Mouse (Mus musculus) adrenal gland, postnatal 10 days (tissue): ENCODE data around the gene Akap8l. TPM values are rescaled to one million over a fixed set of nuclear protein-coding genes. Genes with fewer than 3 reads are reported as not detected.

Experiments
- DNase-seq: peaks from one replicate; pipeline ENCODE4 v3.0.0; 2021; ENCODE audit warnings: mixed read lengths
- total RNA-seq, 2 experiments: library from RNA; stranded (reverse); gene quantifications; 2 replicates each; pipeline ENCODE4 v1.2.3; 2021

The Akap8l gene
- total RNA-seq, 2 experiments from 2014 or later = 61.0 to 112 TPM

- no peak for DNase-seq
These were observed 8.0 kb upstream of the Akap8l start for GRCm38 (mm10) chr17:32358192-32358942.

- DNase-seq = peak; percentile 64
These were observed 6.7 kb upstream of the Akap8l start for GRCm38 (mm10) chr17:32356766-32357760.

- no peak for DNase-seq
These were observed 5.9 kb upstream of the Akap8l start for GRCm38 (mm10) chr17:32356281-32356680.

GRCm38 (mm10) chr17:32355031-32355430 is 4.6 kb upstream of the Akap8l start:
- DNase-seq = no peak

GRCm38 (mm10) chr17:32354211-32354610 is 3.8 kb upstream of the Akap8l start:
- no peak for DNase-seq

GRCm38 (mm10) chr17:32353696-32354095 is 3.3 kb upstream of the Akap8l start:
- DNase-seq = peak; percentile 77

GRCm38 (mm10) chr17:32351726-32352125 is 1.3 kb upstream of the Akap8l start:
- DNase-seq = no peak

- no peak for DNase-seq
These were observed 862 bp upstream of the Akap8l start for GRCm38 (mm10) chr17:32351269-32351668.

- DNase-seq = no peak
These were observed 491 bp downstream of the Akap8l start for GRCm38 (mm10) chr17:32349851-32350381.

- DNase-seq = peak; percentile 41
These were observed 1.2 kb downstream of the Akap8l start for GRCm38 (mm10) chr17:32349037-32349732.

GRCm38 (mm10) chr17:32348406-32348805 is 2.0 kb downstream of the Akap8l start:
- no peak for DNase-seq

GRCm38 (mm10) chr17:32341102-32341501 is 9.3 kb downstream of the Akap8l start:
- DNase-seq = no peak

- no peak for DNase-seq
These were observed 10.3 kb downstream of the Akap8l start for GRCm38 (mm10) chr17:32340110-32340509.

- no peak for DNase-seq
These were observed 14.5 kb downstream of the Akap8l start for GRCm38 (mm10) chr17:32335869-32336268.

GRCm38 (mm10) chr17:32334921-32335320 is 15.5 kb downstream of the Akap8l start:
- DNase-seq = no peak

- no peak for DNase-seq
These were observed 16.6 kb downstream of the Akap8l start for GRCm38 (mm10) chr17:32333675-32334303.

GRCm38 (mm10) chr17:32327501-32327900 is 22.9 kb downstream of the Akap8l start:
- no peak for DNase-seq

GRCm38 (mm10) chr17:32322809-32323208 is 27.6 kb downstream of the Akap8l start:
- no peak for DNase-seq

GRCm38 (mm10) chr17:32321836-32322235 is 28.6 kb downstream of the Akap8l start:
- DNase-seq = peak; percentile 39

GRCm38 (mm10) chr17:32321390-32321734 is 29.0 kb downstream of the Akap8l start:
- no peak for DNase-seq

GRCm38 (mm10) chr17:32320597-32321389 is 29.6 kb downstream of the Akap8l start, which contains the start of gene Akap8:
Akap8 (minus strand) TSS chr17:32321238.
- peak; percentile 97 for DNase-seq
